Mouse (Mus musculus): Measurements from ENCODE around the gene Krtap4-7. TPM values are rescaled to one million over a fixed set of nuclear protein-coding genes. Genes with fewer than 3 reads are reported as not detected.
"Not testable (repeated sequence)": the region's sequence is repeated elsewhere in the genome, so short reads cannot be mapped to it uniquely, and the experiment has no call there.

The Krtap4-7 gene
- polyA plus RNA-seq, 1 experiment = not detected

GRCm38 (mm10) chr11:99633293-99633692 lies 10.6 kb downstream of the Krtap4-7 start:
- Histone ChIP-seq H3K4me1 (replicated peaks; ENCODE audit: control insufficient read depth, insufficient read depth, low read length) (no peaks in the 10 kb centered on the region), H3K4me3 (ENCODE audit: control insufficient read depth, insufficient read depth, low read length) (no peak overlapping the region), H3K27ac (ENCODE audit: control insufficient read depth, insufficient read depth, low read length) (no peak overlapping the region), H3K27me3 (ENCODE audit: control insufficient read depth, insufficient read depth, low read length) (no peaks in the 10 kb centered on the region), H3K36me3 (ENCODE audit: control insufficient read depth, insufficient read depth, low read length) (no peaks in the 10 kb centered on the region)
- no peak for TF ChIP-seq POLR2A (IDR thresholded peaks at IDR 0.05; ENCODE audit: control insufficient read depth, extremely low read depth, insufficient read depth, low read length, poor library complexity)
- TF ChIP-seq CTCF (IDR thresholded peaks at IDR 0.05; ENCODE audit: borderline replicate concordance, control insufficient read depth, extremely low read depth, insufficient read depth, low read length, poor library complexity) = no peak
- 48% methylated on average over 2 of the region's 2 CpGs for WGBS
- DNase-seq = no peak

- no peak for DNase-seq
- Histone ChIP-seq H3K36me3 (ENCODE audit: control insufficient read depth, insufficient read depth, low read length) (no peaks in the 10 kb centered on the region), H3K27ac (ENCODE audit: control insufficient read depth, insufficient read depth, low read length) (no peak overlapping the region), H3K27me3 (ENCODE audit: control insufficient read depth, insufficient read depth, low read length) (no peaks in the 10 kb centered on the region), H3K4me3 (ENCODE audit: control insufficient read depth, insufficient read depth, low read length) (no peak overlapping the region), H3K4me1 (replicated peaks; ENCODE audit: control insufficient read depth, insufficient read depth, low read length) (no peaks in the 10 kb centered on the region)
- WGBS = 72% methylated on average over 3 of the region's 3 CpGs
- no peak for TF ChIP-seq CTCF (IDR thresholded peaks at IDR 0.05; ENCODE audit: borderline replicate concordance, control insufficient read depth, extremely low read depth, insufficient read depth, low read length, poor library complexity)
- TF ChIP-seq POLR2A (IDR thresholded peaks at IDR 0.05; ENCODE audit: control insufficient read depth, extremely low read depth, insufficient read depth, low read length, poor library complexity) = no peak
These were observed 13.0 kb downstream of the Krtap4-7 start for GRCm38 (mm10) chr11:99630890-99631289.

GRCm38 (mm10) chr11:99628138-99628537 lies 15.8 kb downstream of the Krtap4-7 start, which contains the start of gene Krtap4-1:
Krtap4-1 (minus strand) TSS chr11:99628238.
- Histone ChIP-seq H3K4me3 (ENCODE audit: control insufficient read depth, insufficient read depth, low read length) (no peak within 1 kb of the TSS), H3K27me3 (ENCODE audit: control insufficient read depth, insufficient read depth, low read length) (no peaks in the 10 kb centered on the region), H3K27ac (ENCODE audit: control insufficient read depth, insufficient read depth, low read length) (no peak within 1 kb of the TSS), H3K36me3 (ENCODE audit: control insufficient read depth, insufficient read depth, low read length) (no peaks in the 10 kb centered on the region), H3K4me1 (replicated peaks; ENCODE audit: control insufficient read depth, insufficient read depth, low read length) (no peaks in the 10 kb centered on the region)
- no peak for DNase-seq
- TF ChIP-seq CTCF (IDR thresholded peaks at IDR 0.05; ENCODE audit: borderline replicate concordance, control insufficient read depth, extremely low read depth, insufficient read depth, low read length, poor library complexity) (no peak), POLR2A (IDR thresholded peaks at IDR 0.05; ENCODE audit: control insufficient read depth, extremely low read depth, insufficient read depth, low read length, poor library complexity) (no peak)
- WGBS = 86% methylated on average over 4 of the region's 4 CpGs

GRCm38 (mm10) chr11:99620335-99620734 lies 23.6 kb downstream of the Krtap4-7 start, which contains the start of gene Gm11562:
Gm11562 (minus strand) TSS chr11:99620435.
- no peaks in the 10 kb centered on the region for H3K27me3 ChIP-seq (ENCODE audit: control insufficient read depth, insufficient read depth, low read length)
- no peak for TF ChIP-seq CTCF (IDR thresholded peaks at IDR 0.05; ENCODE audit: borderline replicate concordance, control insufficient read depth, extremely low read depth, insufficient read depth, low read length, poor library complexity)
- no peak for TF ChIP-seq POLR2A (IDR thresholded peaks at IDR 0.05; ENCODE audit: control insufficient read depth, extremely low read depth, insufficient read depth, low read length, poor library complexity)
- H3K27ac ChIP-seq (ENCODE audit: control insufficient read depth, insufficient read depth, low read length) = no peak within 1 kb of the TSS
- DNase-seq = no peak
- WGBS = 74% methylated on average over 2 of the region's 2 CpGs
- no peaks in the 10 kb centered on the region for H3K36me3 ChIP-seq (ENCODE audit: control insufficient read depth, insufficient read depth, low read length)
- H3K4me1 ChIP-seq (replicated peaks; ENCODE audit: control insufficient read depth, insufficient read depth, low read length) = no peaks in the 10 kb centered on the region
- H3K4me3 ChIP-seq (ENCODE audit: control insufficient read depth, insufficient read depth, low read length) = no peak within 1 kb of the TSS

GRCm38 (mm10) chr11:99614796-99615363 lies 29.0 kb downstream of the Krtap4-7 start, which contains the start of gene Krtap2-4:
Krtap2-4 (minus strand) TSS chr11:99614846.
- Histone ChIP-seq H3K4me3 (ENCODE audit: control insufficient read depth, insufficient read depth, low read length) (no peak within 1 kb of the TSS), H3K27ac (ENCODE audit: control insufficient read depth, insufficient read depth, low read length) (no peak within 1 kb of the TSS), H3K27me3 (ENCODE audit: control insufficient read depth, insufficient read depth, low read length) (no peaks in the 10 kb centered on the region), H3K4me1 (replicated peaks; ENCODE audit: control insufficient read depth, insufficient read depth, low read length) (no peaks in the 10 kb centered on the region), H3K36me3 (ENCODE audit: control insufficient read depth, insufficient read depth, low read length) (no peaks in the 10 kb centered on the region)
- TF ChIP-seq CTCF (IDR thresholded peaks at IDR 0.05; ENCODE audit: borderline replicate concordance, control insufficient read depth, extremely low read depth, insufficient read depth, low read length, poor library complexity) (no peak), POLR2A (IDR thresholded peaks at IDR 0.05; ENCODE audit: control insufficient read depth, extremely low read depth, insufficient read depth, low read length, poor library complexity) (no peak)
- 58% methylated on average over 3 of the region's 3 CpGs for WGBS
- no peak for DNase-seq

- H3K27me3 ChIP-seq (ENCODE audit: control insufficient read depth, insufficient read depth, low read length); H3K4me3 ChIP-seq (ENCODE audit: control insufficient read depth, insufficient read depth, low read length); H3K27ac ChIP-seq (ENCODE audit: control insufficient read depth, insufficient read depth, low read length); H3K4me1 ChIP-seq (replicated peaks; ENCODE audit: control insufficient read depth, insufficient read depth, low read length); H3K36me3 ChIP-seq (ENCODE audit: control insufficient read depth, insufficient read depth, low read length); DNase-seq: not testable (repeated sequence)
- 69% methylated on average over 1 of the region's 2 CpGs for WGBS
These were observed 33.8 kb downstream of the Krtap4-7 start, which contains the start of gene Gm11937 for GRCm38 (mm10) chr11:99610089-99610488. Gm11937 (minus strand) TSS chr11:99610189.

GRCm38 (mm10) chr11:99609126-99609525 lies 34.8 kb downstream of the Krtap4-7 start:
- 74% methylated on average over 1 of the region's 1 CpGs for WGBS
- DNase-seq = no peak
- Histone ChIP-seq H3K27ac (ENCODE audit: control insufficient read depth, insufficient read depth, low read length) (no peak overlapping the region), H3K4me3 (ENCODE audit: control insufficient read depth, insufficient read depth, low read length) (no peak overlapping the region), H3K36me3 (ENCODE audit: control insufficient read depth, insufficient read depth, low read length) (no peaks in the 10 kb centered on the region), H3K27me3 (ENCODE audit: control insufficient read depth, insufficient read depth, low read length) (no peaks in the 10 kb centered on the region), H3K4me1 (replicated peaks; ENCODE audit: control insufficient read depth, insufficient read depth, low read length) (no peaks in the 10 kb centered on the region)
- no peak for TF ChIP-seq CTCF (IDR thresholded peaks at IDR 0.05; ENCODE audit: borderline replicate concordance, control insufficient read depth, extremely low read depth, insufficient read depth, low read length, poor library complexity)
- TF ChIP-seq POLR2A (IDR thresholded peaks at IDR 0.05; ENCODE audit: control insufficient read depth, extremely low read depth, insufficient read depth, low read length, poor library complexity) = no peak

- not testable (repeated sequence) for H3K27me3 ChIP-seq (ENCODE audit: control insufficient read depth, insufficient read depth, low read length); H3K4me3 ChIP-seq (ENCODE audit: control insufficient read depth, insufficient read depth, low read length); H3K4me1 ChIP-seq (replicated peaks; ENCODE audit: control insufficient read depth, insufficient read depth, low read length); H3K27ac ChIP-seq (ENCODE audit: control insufficient read depth, insufficient read depth, low read length); H3K36me3 ChIP-seq (ENCODE audit: control insufficient read depth, insufficient read depth, low read length); DNase-seq
- 45% methylated on average over 1 of the region's 1 CpGs for WGBS
These were observed 40.7 kb downstream of the Krtap4-7 start, which contains the start of gene Gm11938 for GRCm38 (mm10) chr11:99603208-99603607. Gm11938 (minus strand) TSS chr11:99603308.

- not testable (repeated sequence) for H3K4me3 ChIP-seq (ENCODE audit: control insufficient read depth, insufficient read depth, low read length); H3K27me3 ChIP-seq (ENCODE audit: control insufficient read depth, insufficient read depth, low read length); H3K27ac ChIP-seq (ENCODE audit: control insufficient read depth, insufficient read depth, low read length); H3K4me1 ChIP-seq (replicated peaks; ENCODE audit: control insufficient read depth, insufficient read depth, low read length); DNase-seq; H3K36me3 ChIP-seq (ENCODE audit: control insufficient read depth, insufficient read depth, low read length)
- 88% methylated on average over 6 of the region's 6 CpGs for WGBS
These were observed 46.1 kb downstream of the Krtap4-7 start, which contains the start of gene Krtap9-3 for GRCm38 (mm10) chr11:99597742-99598141. Krtap9-3 (minus strand) TSS chr11:99598105.

Data from thymus, adult 2 months (tissue).